Mouse (Mus musculus) hindbrain, postnatal 0 days (tissue): ENCODE measurements around the gene Eif3a. TPM values are rescaled to one million over a fixed set of nuclear protein-coding genes. Genes with fewer than 3 reads are reported as not detected.

ENCODE experiments used
- ATAC-seq: fragments of 200-750 bp; cut with Nextera tagmentation; 2 replicates; pipeline ENCODE4 v1.8.0; 2017; ENCODE audit warnings: mild to moderate bottlenecking, moderate TSS enrichment, moderate library complexity
- DNase-seq: peaks from one replicate; pipeline ENCODE4 v3.0.0-alpha.2; 2015; ENCODE audit warnings: low spot score
- H3K27ac ChIP-seq: fragments of 300-500 bp; sonication (generic); 2 replicates; pipeline ENCODE4 v1.5.1; 2014; ENCODE audit warnings: mild to moderate bottlenecking
- H3K27me3 ChIP-seq: fragments of 300-500 bp; sonication (generic); 2 replicates; pipeline ENCODE4 v1.6.1; 2014; ENCODE audit warnings: low read length, mixed read lengths; ENCODE audit not compliant: insufficient read depth
- H3K36me3 ChIP-seq: fragments of 300-500 bp; sonication (generic); 2 replicates; pipeline ENCODE4 v1.6.1; 2014; ENCODE audit warnings: low read length, mixed read lengths; ENCODE audit not compliant: insufficient read depth
- H3K4me1 ChIP-seq: fragments of 300-500 bp; sonication (generic); 2 replicates; pipeline ENCODE4 v1.6.1; 2014; ENCODE audit warnings: antibody characterized with exemption, low read length, mixed read lengths; ENCODE audit not compliant: insufficient read depth
- H3K4me2 ChIP-seq: fragments of 300-500 bp; sonication (generic); 2 replicates; pipeline ENCODE4 v1.6.1; 2014; ENCODE audit warnings: low read depth, mild to moderate bottlenecking, low read length, moderate library complexity, mixed read lengths
- H3K4me3 ChIP-seq: fragments of 300-500 bp; sonication (generic); 2 replicates; pipeline ENCODE4 v1.5.1; 2014; ENCODE audit warnings: low read length
- H3K9ac ChIP-seq: fragments of 300-500 bp; sonication (generic); replicated peaks from 2 replicates; pipeline ENCODE4 v1.6.1; 2014; ENCODE audit warnings: mild to moderate bottlenecking, low read length, moderate library complexity, mixed read lengths
- H3K9me3 ChIP-seq: fragments of 300-500 bp; sonication (generic); 2 replicates; pipeline ENCODE4 v1.6.1; 2016; ENCODE audit warnings: low read length, mixed read lengths
- CTCF ChIP-seq: IDR thresholded peaks from 2 replicates; pipeline ENCODE4 v1.5.1; 2016; ENCODE audit warnings: antibody characterized with exemption, control low read depth, low read depth
- WGBS: fragments of 180-500 bp; shearing (Covaris S2); extraction: QIAGEN DNeasy Blood & Tissue Kit; methylation state at CpG from one replicate; pipeline ENCODE4 v1.1.7; 2014; 5-methylcytosine and 5-hydroxymethylcytosine counted together
- polyA plus RNA-seq: library from polyadenylated mRNA; unstranded; fragments of >200 nt; fragmentation: Nextera tagmentation; extraction: Ambion mirVana; gene quantifications from 2 replicates; pipeline ENCODE4 v1.2.1, GENCODE M21; 2015
- total RNA-seq: library from RNA; depleted of rRNA; stranded (reverse); fragments of >200 nt; gene quantifications from 2 replicates; pipeline ENCODE4 v1.2.3, GENCODE M21; 2014

Eif3a gene
- total and polyA plus RNA-seq, 2 experiments from 2014 or later, result 68.4 to 95.5 TPM

- H3K4me3 ChIP-seq, result no peak overlapping the region
- H3K9ac ChIP-seq, result no peak overlapping the region
- no peak overlapping the region for H3K27ac ChIP-seq
- no peaks in the 10 kb centered on the region for H3K27me3 ChIP-seq
- H3K36me3 ChIP-seq, result peaks cover 42% of the 10 kb centered on the region
- ATAC-seq, result no peak
- H3K4me1 ChIP-seq, result no peaks in the 10 kb centered on the region
- H3K4me2 ChIP-seq, result no peak overlapping the region
- WGBS, result 93% methylated on average over 6 of the region's 6 CpGs
- DNase-seq, result no peak
- TF ChIP-seq CTCF, result no peak
- no peaks in the 10 kb centered on the region for H3K9me3 ChIP-seq
Observed at GRCm38 (mm10) chr19:60773366-60773765, 17.1 kb downstream of the Eif3a start.

GRCm38 (mm10) chr19:60758896-60759835, 31.3 kb downstream of the Eif3a start:
- no peak overlapping the region for H3K4me2 ChIP-seq
- TF ChIP-seq CTCF, result no peak
- no peaks in the 10 kb centered on the region for H3K27me3 ChIP-seq
- no peak overlapping the region for H3K9ac ChIP-seq
- peaks cover 9% of the 10 kb centered on the region for H3K4me1 ChIP-seq
- H3K36me3 ChIP-seq, result peaks cover 18% of the 10 kb centered on the region
- WGBS, result 77% methylated on average over 4 of the region's 4 CpGs
- H3K9me3 ChIP-seq, result no peaks in the 10 kb centered on the region
- ATAC-seq, result no peak
- H3K27ac ChIP-seq, result no peak overlapping the region
- DNase-seq, result no peak
- no peak overlapping the region for H3K4me3 ChIP-seq

GRCm38 (mm10) chr19:60757099-60757785, 33.2 kb downstream of the Eif3a start:
- TF ChIP-seq CTCF, result no peak
- peak overlapping the region; percentile 84 for H3K4me3 ChIP-seq
- peaks cover 9% of the 10 kb centered on the region for H3K4me1 ChIP-seq
- ATAC-seq (no peak), DNase-seq (no peak)
- WGBS, result 5% methylated on average over 25 of the region's 25 CpGs
- H3K4me2 ChIP-seq, result peak overlapping the region; percentile 78
- no peaks in the 10 kb centered on the region for H3K9me3 ChIP-seq
- peaks cover 3% of the 10 kb centered on the region for H3K36me3 ChIP-seq
- peak overlapping the region; percentile 80 for H3K9ac ChIP-seq
- H3K27me3 ChIP-seq, result no peaks in the 10 kb centered on the region
- H3K27ac ChIP-seq, result 0 out of 2 replicates have a peak overlapping the region, but pooled peaks have one; percentile 85

- Histone ChIP-seq H3K4me3 (peak overlapping the region; percentile 84), H3K9ac (peak overlapping the region; percentile 80), H3K27me3 (no peaks in the 10 kb centered on the region), H3K4me1 (peaks cover 9% of the 10 kb centered on the region), H3K27ac (peak overlapping the region; percentile 85), H3K4me2 (peak overlapping the region; percentile 78), H3K36me3 (no peaks in the 10 kb centered on the region; the same call in 1 of the 2 replicates), H3K9me3 (no peaks in the 10 kb centered on the region)
- ATAC-seq (peak; percentile 77), DNase-seq (peak; percentile 68)
- 2% methylated on average over 83 of the region's 115 CpGs for WGBS
- peak; percentile 8; the same call in 1 of the 2 replicates for TF ChIP-seq CTCF
Observed at GRCm38 (mm10) chr19:60756192-60757098, 34.0 kb downstream of the Eif3a start.

- WGBS, result 2% methylated on average over 53 of the region's 58 CpGs
- TF ChIP-seq CTCF, result no peak
Observed at GRCm38 (mm10) chr19:60755438-60756191, 34.8 kb downstream of the Eif3a start, which contains the start of gene Nanos1. Gene Nanos1, plus strand, starts transcription at chr19:60755987.

More at GRCm38 (mm10) chr19:60755438-60756191, 34.8 kb downstream of the Eif3a start, which contains the start of gene Nanos1:
- H3K9me3 ChIP-seq, result no peaks in the 10 kb centered on the region
- peak within 1 kb of the TSS; percentile 84 for H3K4me3 ChIP-seq
- no peaks in the 10 kb centered on the region; the same call in 1 of the 2 replicates for H3K36me3 ChIP-seq
- H3K27me3 ChIP-seq, result no peaks in the 10 kb centered on the region
- H3K4me2 ChIP-seq, result peak within 1 kb of the TSS; percentile 78
- peak within 1 kb of the TSS; percentile 80 for H3K9ac ChIP-seq
- DNase-seq, result peak; percentile 94
- peak within 1 kb of the TSS; percentile 85 for H3K27ac ChIP-seq
- H3K4me1 ChIP-seq, result peaks cover 9% of the 10 kb centered on the region
- ATAC-seq, result peak; percentile 95
